Mouse (Mus musculus) CH12.LX (cell line): ENCODE measurements around the gene Fmo1. TPM values are rescaled to one million over a fixed set of nuclear protein-coding genes. Genes with fewer than 3 reads are reported as not detected.

ENCODE experiments used
- DNase-seq: peaks from one replicate; pipeline ENCODE4 v3.0.0-alpha.2; 2013; ENCODE audit errors: extremely low read depth
- H3K27ac ChIP-seq: 2 replicates; pipeline ENCODE4 v1.5.1; 2012; ENCODE audit warnings: low read depth, mild to moderate bottlenecking, control low read depth, moderate library complexity; ENCODE audit not compliant: insufficient read depth
- H3K27me3 ChIP-seq: replicated peaks from 2 replicates; pipeline ENCODE3; 2012; ENCODE audit warnings: inconsistent platforms
- H3K36me3 ChIP-seq, 2 experiments: replicated peaks in 1 of 2; 2 replicates each; pipeline versions ENCODE3 to v1.6.1; 2012; ENCODE audit warnings: inconsistent platforms in 1 of 2, low read length in 1 of 2, mild to moderate bottlenecking in 1 of 2, mixed read lengths in 1 of 2, moderate library complexity in 1 of 2; ENCODE audit not compliant: control insufficient read depth in 1 of 2, insufficient read depth in 1 of 2
- H3K4me1 ChIP-seq, 2 experiments: 2 replicates each; pipeline ENCODE4 v1.6.1; 2012; ENCODE audit warnings: inconsistent platforms in 1 of 2, moderate library complexity in 1 of 2; ENCODE audit not compliant: insufficient read depth in 2 of 2, control insufficient read depth in 1 of 2
- H3K4me2 ChIP-seq: 2 replicates; pipeline ENCODE4 v1.6.1; 2012; ENCODE audit warnings: low read depth, mild to moderate bottlenecking, control low read depth; ENCODE audit not compliant: poor library complexity, insufficient read depth, severe bottlenecking
- H3K4me3 ChIP-seq, 3 experiments: fragments of 150-350 bp in 1 of 3; sonication (generic) in 1 of 3; replicated peaks in 1 of 3; 2 replicates each; pipeline versions ENCODE3 to v1.5.1; 2011 to 2012; ENCODE audit warnings: low read depth in 2 of 3, low read length in 2 of 3, mild to moderate bottlenecking in 2 of 3, moderate library complexity in 2 of 3, control low read depth in 1 of 3, improper control_type of control experiment in 1 of 3, inconsistent platforms in 1 of 3, mixed read lengths in 1 of 3; ENCODE audit not compliant: poor library complexity in 1 of 3
- H3K79me2 ChIP-seq: replicated peaks from 2 replicates; pipeline ENCODE4 v1.6.1; 2012; ENCODE audit warnings: mild to moderate bottlenecking, moderate library complexity; ENCODE audit not compliant: control insufficient read depth, poor library complexity, insufficient read depth, severe bottlenecking; ENCODE audit errors: extremely low read depth
- H3K9ac ChIP-seq: 2 replicates; pipeline ENCODE4 v1.6.1; 2012; ENCODE audit warnings: low read depth, mild to moderate bottlenecking, control low read depth, moderate library complexity; ENCODE audit not compliant: insufficient read depth
- H3K9me3 ChIP-seq: replicated peaks from 2 replicates; pipeline ENCODE3; 2012; ENCODE audit warnings: low read length, inconsistent platforms, mixed read lengths
- CHD1 ChIP-seq: IDR thresholded peaks from 2 replicates; pipeline ENCODE4 v1.6.1; 2012; ENCODE audit warnings: low read depth, low read length, improper control_type of control experiment, inconsistent platforms
- CTCF ChIP-seq, 2 experiments: IDR thresholded peaks in 1 of 2; conservative IDR thresholded peaks in 1 of 2; 2 replicates each; pipeline ENCODE4 v1.5.1; 2011 to 2012; ENCODE audit warnings: low read depth in 2 of 2, low read length in 2 of 2, improper control_type of control experiment in 1 of 2, inconsistent platforms in 1 of 2, mild to moderate bottlenecking in 1 of 2, moderate library complexity in 1 of 2
- E2F4 ChIP-seq: IDR thresholded peaks from 2 replicates; pipeline ENCODE4 v1.6.1; 2011; ENCODE audit warnings: low read depth, low read length, improper control_type of control experiment; ENCODE audit not compliant: insufficient replicate concordance
- ELF1 ChIP-seq: IDR thresholded peaks from 2 replicates; pipeline ENCODE4 v1.6.1; 2014; ENCODE audit warnings: low read depth, mild to moderate bottlenecking, inconsistent platforms, low read length, improper control_type of control experiment
- EP300 ChIP-seq: IDR thresholded peaks from 2 replicates; pipeline ENCODE4 v1.6.1; 2011; ENCODE audit warnings: low read length, improper control_type of control experiment
- GABPA ChIP-seq: IDR thresholded peaks from 2 replicates; pipeline ENCODE4 v1.6.1; 2012; ENCODE audit warnings: low read depth, low read length, improper control_type of control experiment, inconsistent platforms; ENCODE audit not compliant: insufficient replicate concordance
- HCFC1 ChIP-seq: IDR thresholded peaks from 2 replicates; pipeline ENCODE4 v1.6.1; 2012; ENCODE audit warnings: low read depth, mild to moderate bottlenecking, inconsistent platforms, low read length, improper control_type of control experiment
- IRF4 ChIP-seq: IDR thresholded peaks from 2 replicates; pipeline ENCODE4 v1.6.1; 2014; ENCODE audit warnings: low read depth, mild to moderate bottlenecking, inconsistent platforms, low read length, improper control_type of control experiment
- KAT2A ChIP-seq: IDR thresholded peaks from 2 replicates; pipeline ENCODE4 v1.6.1; 2012; ENCODE audit warnings: low read length, improper control_type of control experiment, inconsistent platforms; ENCODE audit not compliant: insufficient replicate concordance
- MAFK ChIP-seq: IDR thresholded peaks from 2 replicates; pipeline ENCODE4 v1.6.1; 2011; ENCODE audit warnings: low read length, improper control_type of control experiment; ENCODE audit not compliant: insufficient replicate concordance
- MEF2A ChIP-seq: IDR thresholded peaks from 2 replicates; pipeline ENCODE4 v1.6.1; 2014; ENCODE audit warnings: low read depth, mild to moderate bottlenecking, inconsistent platforms, low read length, improper control_type of control experiment, borderline replicate concordance
- MXI1 ChIP-seq: IDR thresholded peaks from 2 replicates; pipeline ENCODE4 v1.6.1; 2011; ENCODE audit warnings: mild to moderate bottlenecking, low read depth, low read length, improper control_type of control experiment
- MYC ChIP-seq: IDR thresholded peaks from 2 replicates; pipeline ENCODE4 v1.6.1; 2011; ENCODE audit warnings: low read depth, mild to moderate bottlenecking, improper control_type of control experiment, low read length
- NELFE ChIP-seq: IDR thresholded peaks from 2 replicates; pipeline ENCODE4 v1.6.1; 2011; ENCODE audit warnings: low read depth, low read length, improper control_type of control experiment
- NRF1 ChIP-seq: IDR thresholded peaks from 2 replicates; pipeline ENCODE4 v1.6.1; 2014; ENCODE audit warnings: low read depth, mild to moderate bottlenecking, inconsistent platforms, low read length, improper control_type of control experiment, moderate library complexity
- RCOR1 ChIP-seq: conservative IDR thresholded peaks from 2 replicates; pipeline ENCODE4 v1.6.1; 2012; ENCODE audit warnings: low read depth, mild to moderate bottlenecking, inconsistent platforms, low read length, improper control_type of control experiment
- SMC3 ChIP-seq: IDR thresholded peaks from 2 replicates; pipeline ENCODE4 v1.6.1; 2011; ENCODE audit warnings: low read depth, low read length, improper control_type of control experiment
- TBP ChIP-seq: conservative IDR thresholded peaks from 2 replicates; pipeline ENCODE4 v1.6.1; 2011; ENCODE audit warnings: low read depth, low read length, improper control_type of control experiment
- TCF12 ChIP-seq: IDR thresholded peaks from 2 replicates; pipeline ENCODE4 v1.6.1; 2014; ENCODE audit warnings: low read depth, mild to moderate bottlenecking, inconsistent platforms, low read length, improper control_type of control experiment
- USF1 ChIP-seq: IDR thresholded peaks from 2 replicates; pipeline ENCODE4 v1.6.1; 2014; ENCODE audit warnings: low read depth, mild to moderate bottlenecking, inconsistent platforms, low read length, improper control_type of control experiment
- ZC3H11A ChIP-seq: IDR thresholded peaks from 2 replicates; pipeline ENCODE4 v1.6.1; 2012; ENCODE audit warnings: low read depth, mild to moderate bottlenecking, inconsistent platforms, low read length, improper control_type of control experiment
- ZKSCAN1 ChIP-seq: IDR thresholded peaks from 2 replicates; pipeline ENCODE4 v1.6.1; 2012; ENCODE audit warnings: low read depth, inconsistent platforms, low read length, improper control_type of control experiment, borderline replicate concordance
- ZMIZ1 ChIP-seq: IDR thresholded peaks from 2 replicates; pipeline ENCODE4 v1.6.1; 2012; ENCODE audit warnings: low read depth, mild to moderate bottlenecking, inconsistent platforms, low read length, improper control_type of control experiment
- ZNF384 ChIP-seq: IDR thresholded peaks from 2 replicates; pipeline ENCODE4 v1.6.1; 2012; ENCODE audit warnings: low read depth, low read length, improper control_type of control experiment, inconsistent platforms
- dilution Hi-C: fragments of 300-500 bp; cut with MboI; formaldehyde crosslinking; loops from 2 replicates; pipeline ENCODE4 v1.14.3; 2020; ENCODE audit warnings: low sequenced_read_pairs; ENCODE audit not compliant: extremely low pct_unique_long_range_greater_than_20kb, extremely low pct_ligation_motif_present
- in situ Hi-C: fragments of 300-500 bp; cut with MboI; formaldehyde crosslinking; loops from 3 replicates; pipeline ENCODE4 v1.14.3; 2019; ENCODE audit warnings: low sequenced_read_pairs, low pct_ligation_motif_present, low pct_unique_long_range_greater_than_20kb, mixed read lengths
- polyA plus RNA-seq: library from polyadenylated mRNA; unstranded; fragments of >175 nt; gene quantifications from 2 replicates; pipeline ENCODE4 v1.2.1, GENCODE M21; 2012; ENCODE audit warnings: low read depth; ENCODE audit not compliant: insufficient read length
- total RNA-seq, 2 experiments: library from RNA; depleted of rRNA; stranded (reverse); fragments of 300-350 nt in 1 of 2; fragments of >200 nt in 1 of 2; gene quantifications; 2 replicates each; pipeline ENCODE4 v1.2.3; 2012 to 2014

Gene Fmo1
- total and polyA plus RNA-seq, 3 experiments: not detected

DNA sequence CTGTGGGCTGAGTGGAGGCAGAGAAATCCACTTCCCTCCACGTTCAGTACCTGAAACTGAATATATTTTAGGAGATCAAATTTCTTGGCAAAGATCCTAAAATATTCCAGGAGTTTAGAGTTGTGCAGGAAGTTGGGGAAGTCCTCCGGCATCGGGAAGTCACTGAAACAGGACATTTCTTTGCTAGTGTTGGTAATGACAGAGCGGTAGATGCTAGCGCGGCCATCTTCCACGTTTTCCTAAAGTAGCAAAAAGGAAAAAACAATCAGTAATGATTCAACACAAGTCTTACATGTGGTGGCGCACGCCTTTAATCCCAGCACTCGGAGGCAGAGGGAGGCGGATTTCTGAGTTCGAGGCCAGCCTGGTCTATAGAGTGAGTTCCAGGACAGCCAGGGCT lies 22.2 kb upstream of the Fmo1 start:
- Histone ChIP-seq H3K9me3 (no peaks in the 10 kb centered on the region), H3K27me3 (no peaks in the 10 kb centered on the region), H3K9ac (no peak overlapping the region), H3K4me1 (no peaks in the 10 kb centered on the region), H3K36me3 (no peaks in the 10 kb centered on the region), H3K4me2 (no peak overlapping the region), H3K79me2 (no peaks in the 10 kb centered on the region), H3K27ac (no peak overlapping the region), H3K4me3 (no peak overlapping the region)
- in situ Hi-C loops (no loop called here), dilution Hi-C loops (no loop called here)
- TF ChIP-seq USF1 (no peak), ZMIZ1 (no peak), MXI1 (no peak), CTCF (conservative IDR thresholded peaks at IDR 0.05 in 1 of 2, IDR thresholded peaks at IDR 0.05 in 1 of 2; ENCODE audit: low read depth in 2 of 2, low read length in 2 of 2) (no peak), EP300 (no peak), GABPA (no peak), RCOR1 (no peak), KAT2A (no peak), TBP (no peak), ELF1 (no peak), SMC3 (no peak), ZKSCAN1 (no peak), CHD1 (no peak), IRF4 (no peak), NRF1 (no peak), TCF12 (no peak)
- no peak for DNase-seq

GRCm38 (mm10) chr1:162887644-162888043 lies 21.2 kb upstream of the Fmo1 start:
- H3K27me3 ChIP-seq: no peaks in the 10 kb centered on the region
- TF ChIP-seq ZC3H11A (no peak), ZMIZ1 (no peak), ZNF384 (no peak), NELFE (no peak), HCFC1 (no peak), MAFK (no peak), E2F4 (no peak), MYC (no peak), MEF2A (no peak), USF1 (no peak), KAT2A (no peak), ELF1 (no peak), GABPA (no peak), TBP (no peak)
- TF ChIP-seq, all 38 proteins: peak for 0
- in situ Hi-C loops: no loop called here

More at GRCm38 (mm10) chr1:162887644-162888043, 21.2 kb upstream of the Fmo1 start:
- Histone ChIP-seq H3K79me2 (no peaks in the 10 kb centered on the region), H3K9me3 (no peaks in the 10 kb centered on the region), H3K27ac (no peak overlapping the region), H3K4me2 (no peak overlapping the region), H3K36me3 (no peaks in the 10 kb centered on the region), H3K9ac (no peak overlapping the region), H3K4me3 (no peak overlapping the region), H3K4me1 (no peaks in the 10 kb centered on the region)
- no peak for DNase-seq
- dilution Hi-C loops: no loop called here
